Mouse (Mus musculus) neural tube, embryonic 11.5 days (tissue): Measurements from ENCODE around the gene Hdgfl3. TPM values are rescaled to one million over a fixed set of nuclear protein-coding genes. Genes with fewer than 3 reads are reported as not detected.

Experiments
- ATAC-seq: fragments of 200-750 bp; cut with Nextera tagmentation; 2 replicates; pipeline ENCODE4 v1.8.0; 2017; ENCODE audit warnings: moderate number of reproducible peaks, mild to moderate bottlenecking, moderate TSS enrichment, moderate library complexity; ENCODE audit not compliant: insufficient read depth, low FRiP score, low TSS enrichment
- DNase-seq: peaks from one replicate; pipeline ENCODE4 v3.0.0-alpha.2; 2015; ENCODE audit warnings: low spot score
- H3K27ac ChIP-seq: fragments of 300-500 bp; sonication (generic); 2 replicates; pipeline ENCODE4 v1.5.1; 2014; ENCODE audit warnings: low read depth, mild to moderate bottlenecking, low read length
- H3K27me3 ChIP-seq: fragments of 300-500 bp; sonication (generic); 2 replicates; pipeline ENCODE4 v1.6.1; 2014; ENCODE audit warnings: mild to moderate bottlenecking, low read length, mixed read lengths; ENCODE audit not compliant: control insufficient read depth, insufficient read depth
- H3K36me3 ChIP-seq: fragments of 300-500 bp; sonication (generic); 2 replicates; pipeline ENCODE4 v1.6.1; 2014; ENCODE audit warnings: mild to moderate bottlenecking, low read length, moderate library complexity, mixed read lengths; ENCODE audit not compliant: control insufficient read depth, insufficient read depth
- H3K4me1 ChIP-seq: fragments of 300-500 bp; sonication (generic); 2 replicates; pipeline ENCODE4 v1.6.1; 2014; ENCODE audit warnings: low read length, mixed read lengths; ENCODE audit not compliant: control insufficient read depth, insufficient read depth
- H3K4me2 ChIP-seq: fragments of 300-500 bp; sonication (generic); 2 replicates; pipeline ENCODE4 v1.6.1; 2014; ENCODE audit warnings: low read depth, mild to moderate bottlenecking, moderate library complexity
- H3K4me3 ChIP-seq: fragments of 300-500 bp; sonication (generic); 2 replicates; pipeline ENCODE4 v1.5.1; 2014; ENCODE audit warnings: low read depth, low read length
- H3K9ac ChIP-seq: fragments of 300-500 bp; sonication (generic); 2 replicates; pipeline ENCODE4 v1.6.1; 2014; ENCODE audit warnings: mild to moderate bottlenecking, low read length
- H3K9me3 ChIP-seq: fragments of 300-500 bp; sonication (generic); 2 replicates; pipeline ENCODE4 v1.6.1; 2016; ENCODE audit warnings: low read length; ENCODE audit not compliant: control insufficient read depth
- WGBS: fragments of 180-500 bp; shearing (Covaris S2); extraction: QIAGEN DNeasy Blood & Tissue Kit; methylation state at CpG from one replicate; pipeline ENCODE4 v1.1.7; 2014; 5-methylcytosine and 5-hydroxymethylcytosine counted together
- polyA plus RNA-seq: library from polyadenylated mRNA; unstranded; fragments of >200 nt; fragmentation: Nextera tagmentation; extraction: Ambion mirVana; gene quantifications from 2 replicates; pipeline ENCODE4 v1.2.1, GENCODE M21; 2014

Hdgfl3 gene
- polyA plus RNA-seq, 1 experiment from 2014 or later = 40.3 TPM

GRCm38 (mm10) chr7:81880797-81881196 is 53.5 kb downstream of the Hdgfl3 start:
- ATAC-seq (no peak), DNase-seq (no peak)
- Histone ChIP-seq H3K4me3 (no peak overlapping the region), H3K27me3 (no peaks in the 10 kb centered on the region), H3K9ac (no peak overlapping the region), H3K27ac (no peak overlapping the region), H3K4me2 (no peak overlapping the region), H3K4me1 (no peaks in the 10 kb centered on the region), H3K9me3 (no peaks in the 10 kb centered on the region), H3K36me3 (no peaks in the 10 kb centered on the region)
- WGBS = 90% methylated on average over 4 of the region's 4 CpGs

GRCm38 (mm10) chr7:81880286-81880685 is 54.0 kb downstream of the Hdgfl3 start:
- Histone ChIP-seq H3K4me1 (no peaks in the 10 kb centered on the region), H3K36me3 (no peaks in the 10 kb centered on the region), H3K4me3 (no peak overlapping the region), H3K27me3 (no peaks in the 10 kb centered on the region), H3K4me2 (no peak overlapping the region), H3K9me3 (no peaks in the 10 kb centered on the region), H3K9ac (no peak overlapping the region), H3K27ac (no peak overlapping the region)
- ATAC-seq = no peak
- no peak for DNase-seq
- 97% methylated on average over 5 of the region's 5 CpGs for WGBS

GRCm38 (mm10) chr7:81875372-81875771 is 58.9 kb downstream of the Hdgfl3 start:
- H3K27ac ChIP-seq = no peak overlapping the region
- 85% methylated on average over 9 of the region's 9 CpGs for WGBS

GRCm38 (mm10) chr7:81874636-81875035 is 59.6 kb downstream of the Hdgfl3 start:
- no peaks in the 10 kb centered on the region for H3K4me1 ChIP-seq
- no peak overlapping the region for H3K27ac ChIP-seq
- ATAC-seq (no peak), DNase-seq (no peak)
- WGBS = 88% methylated on average over 6 of the region's 6 CpGs
- H3K27me3 ChIP-seq = no peaks in the 10 kb centered on the region
- no peak overlapping the region for H3K9ac ChIP-seq
- H3K4me2 ChIP-seq = no peak overlapping the region
- H3K9me3 ChIP-seq = no peaks in the 10 kb centered on the region
- H3K36me3 ChIP-seq = no peaks in the 10 kb centered on the region
- no peak overlapping the region for H3K4me3 ChIP-seq

More at GRCm38 (mm10) chr7:81875372-81875771, 58.9 kb downstream of the Hdgfl3 start:
- H3K9me3 ChIP-seq = no peaks in the 10 kb centered on the region
- no peak overlapping the region for H3K4me2 ChIP-seq
- H3K4me1 ChIP-seq = no peaks in the 10 kb centered on the region
- H3K27me3 ChIP-seq = no peaks in the 10 kb centered on the region
- H3K9ac ChIP-seq = no peak overlapping the region
- H3K4me3 ChIP-seq = no peak overlapping the region
- H3K36me3 ChIP-seq = no peaks in the 10 kb centered on the region
- ATAC-seq (no peak), DNase-seq (no peak)

GRCm38 (mm10) chr7:81873807-81874206 is 60.5 kb downstream of the Hdgfl3 start:
- Histone ChIP-seq H3K4me3 (no peak overlapping the region), H3K27me3 (no peaks in the 10 kb centered on the region), H3K9me3 (no peaks in the 10 kb centered on the region), H3K4me2 (no peak overlapping the region), H3K9ac (no peak overlapping the region), H3K36me3 (no peaks in the 10 kb centered on the region; the same call in 1 of the 2 replicates), H3K27ac (no peak overlapping the region), H3K4me1 (no peaks in the 10 kb centered on the region)
- WGBS = 73% methylated on average over 1 of the region's 1 CpGs
- DNase-seq = no peak
- no peak for ATAC-seq

GRCm38 (mm10) chr7:81872493-81873013 is 61.7 kb downstream of the Hdgfl3 start:
- WGBS = 78% methylated on average over 13 of the region's 13 CpGs
- H3K9me3 ChIP-seq = no peaks in the 10 kb centered on the region
- no peak overlapping the region for H3K4me3 ChIP-seq
- H3K9ac ChIP-seq = no peak overlapping the region
- H3K36me3 ChIP-seq = no peaks in the 10 kb centered on the region; the same call in 1 of the 2 replicates
- H3K4me2 ChIP-seq = no peak overlapping the region
- no peaks in the 10 kb centered on the region for H3K4me1 ChIP-seq
- no peaks in the 10 kb centered on the region for H3K27me3 ChIP-seq
- no peak for DNase-seq
- ATAC-seq = no peak
- no peak overlapping the region for H3K27ac ChIP-seq

- WGBS = 26% methylated on average over 6 of the region's 6 CpGs
- Histone ChIP-seq H3K9ac (no peak overlapping the region), H3K36me3 (no peaks in the 10 kb centered on the region; the same call in 1 of the 2 replicates), H3K4me1 (no peaks in the 10 kb centered on the region), H3K4me3 (no peak overlapping the region), H3K4me2 (no peak overlapping the region), H3K27me3 (no peaks in the 10 kb centered on the region), H3K9me3 (no peaks in the 10 kb centered on the region), H3K27ac (no peak overlapping the region)
- DNase-seq (peak; percentile 80), ATAC-seq (no peak)
Measured at GRCm38 (mm10) chr7:81868158-81868557, 66.1 kb downstream of the Hdgfl3 start.

GRCm38 (mm10) chr7:81867231-81867930 is 66.9 kb downstream of the Hdgfl3 start:
- Histone ChIP-seq H3K27ac (no peak overlapping the region), H3K4me1 (no peaks in the 10 kb centered on the region), H3K9me3 (no peaks in the 10 kb centered on the region), H3K9ac (no peak overlapping the region), H3K27me3 (no peaks in the 10 kb centered on the region), H3K4me3 (no peak overlapping the region), H3K36me3 (no peaks in the 10 kb centered on the region; the same call in 1 of the 2 replicates), H3K4me2 (no peak overlapping the region)
- DNase-seq (no peak), ATAC-seq (no peak)
- WGBS = 87% methylated on average over 9 of the region's 9 CpGs

GRCm38 (mm10) chr7:81865937-81866336 is 68.3 kb downstream of the Hdgfl3 start:
- Histone ChIP-seq H3K4me1 (no peaks in the 10 kb centered on the region), H3K27me3 (no peaks in the 10 kb centered on the region), H3K27ac (no peak overlapping the region), H3K4me2 (no peak overlapping the region), H3K9ac (no peak overlapping the region), H3K36me3 (no peaks in the 10 kb centered on the region; the same call in 1 of the 2 replicates), H3K4me3 (no peak overlapping the region), H3K9me3 (no peaks in the 10 kb centered on the region)
- DNase-seq = no peak
- 92% methylated on average over 6 of the region's 6 CpGs for WGBS
- ATAC-seq = no peak
